Mouse (Mus musculus) E14TG2a.4 (cell line): Measurements from ENCODE around the gene Rdh19.

Source experiments
- CTCF ChIP-seq: conservative IDR thresholded peaks from 2 replicates; pipeline ENCODE4 v1.5.1; 2014; ENCODE audit warnings: low read length
- POU5F1 ChIP-seq: IDR thresholded peaks from 2 replicates; pipeline ENCODE4 v1.6.1; 2014; ENCODE audit warnings: low read length, borderline replicate concordance

GRCm38 (mm10) chr10:127888605-127889004, 38.9 kb downstream of the Rdh19 start, which contains the start of gene Rdh7:
- TF ChIP-seq CTCF = no peak
- TF ChIP-seq POU5F1 = no peak
